Mouse (Mus musculus) retina, postnatal 7 days (tissue): ENCODE results near the gene Tgfbr2.

Experiments used
- DNase-seq: peaks from one replicate; pipeline ENCODE4 v3.0.0-alpha.2; 2012; ENCODE audit warnings: low read depth, low spot score

Gene Tgfbr2

DNA sequence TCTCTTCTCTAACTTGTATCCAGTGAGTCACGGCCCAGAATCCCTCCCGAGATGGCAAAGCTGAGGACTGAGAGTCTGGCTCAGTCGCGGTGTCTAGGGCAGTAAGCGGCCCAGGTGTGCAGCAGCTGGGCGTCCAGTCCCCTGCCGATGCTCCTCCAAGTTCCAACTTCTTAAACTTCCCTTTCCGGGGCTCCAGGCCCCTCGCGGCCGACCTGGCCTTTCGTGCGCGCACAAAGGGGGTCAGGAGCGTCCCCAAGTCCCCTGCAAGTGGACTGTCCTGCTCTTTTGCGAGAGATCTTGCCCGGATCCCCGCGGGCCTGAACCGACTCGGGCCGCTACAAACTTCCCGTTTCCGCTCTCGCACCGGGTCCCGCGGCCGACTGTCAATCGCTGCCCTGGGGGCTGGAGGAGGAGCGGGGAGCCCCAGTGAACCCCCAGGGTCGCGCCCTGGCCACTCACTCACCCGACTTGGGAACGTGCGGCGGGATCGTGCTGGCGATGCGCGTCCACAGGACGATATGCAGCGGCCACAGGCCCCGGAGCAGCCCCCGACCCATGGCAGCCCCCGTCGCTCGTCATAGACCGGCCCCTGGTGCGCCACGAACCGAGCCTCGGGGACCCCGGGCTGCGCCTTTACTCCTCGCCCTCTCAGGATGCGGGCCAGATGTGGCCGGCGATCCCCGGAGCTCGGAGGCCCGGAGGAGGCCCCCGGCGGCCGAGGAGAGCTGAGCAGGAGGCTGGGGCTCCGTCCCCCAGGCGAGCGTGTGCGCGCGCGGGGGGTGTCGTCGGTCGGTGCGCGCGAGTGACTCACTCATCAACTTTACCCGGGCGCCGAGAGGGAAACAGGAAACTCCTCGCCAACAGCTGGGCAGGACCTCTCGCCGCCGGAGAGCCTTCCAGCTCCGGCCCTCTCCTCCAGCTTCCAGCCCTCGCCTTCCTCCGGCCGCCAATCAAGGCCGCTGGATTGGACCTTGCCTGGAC is at the start of gene Tgfbr2:
Gene Tgfbr2, minus strand, starts transcription at position 880 of the 981 bp plus-strand sequence.
- no peak for DNase-seq

DNA sequence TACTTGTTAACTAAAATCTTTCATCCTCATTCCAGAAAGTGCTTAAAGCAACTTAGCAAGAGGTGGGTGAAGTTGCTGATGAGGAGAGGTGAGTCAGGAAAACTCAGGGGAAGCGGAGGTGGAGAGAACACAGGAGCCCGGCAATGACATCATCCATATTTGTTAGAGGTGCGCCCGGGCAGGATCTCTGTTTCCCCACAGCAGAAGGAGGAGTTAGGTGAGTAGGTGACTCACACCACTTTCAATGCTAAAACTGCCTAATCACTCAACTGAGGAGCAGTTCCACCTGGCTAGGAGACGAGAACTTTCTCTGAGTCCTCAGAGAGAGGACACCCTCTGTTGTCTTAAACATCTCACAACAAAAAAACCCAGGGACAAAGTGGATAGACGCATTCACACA is 48.2 kb upstream of the Tgfbr2 start:
- no peak for DNase-seq

GRCm38 (mm10) chr9:116222643-116223042 is 47.5 kb upstream of the Tgfbr2 start:
- DNase-seq: no peak

DNA sequence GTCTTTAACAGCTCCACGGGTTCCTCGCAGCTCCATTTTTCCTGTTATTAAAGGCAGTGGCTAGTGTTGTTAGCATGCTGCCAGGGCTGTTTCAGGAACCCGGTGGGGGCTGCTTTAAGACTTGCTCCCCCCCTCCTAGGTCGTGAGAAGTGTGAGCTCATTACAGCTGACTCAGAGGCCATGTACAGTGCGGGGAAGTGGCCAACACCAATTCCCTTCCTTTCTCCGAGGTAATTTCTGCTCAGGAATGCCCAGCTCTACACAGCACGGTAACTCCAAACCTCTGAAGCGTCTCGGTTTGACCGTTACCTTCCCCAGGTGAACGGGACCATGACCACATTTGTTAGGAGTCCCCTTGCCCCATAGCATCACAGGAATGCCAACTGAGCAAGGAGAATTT is 46.8 kb upstream of the Tgfbr2 start:
- DNase-seq: no peak

DNA sequence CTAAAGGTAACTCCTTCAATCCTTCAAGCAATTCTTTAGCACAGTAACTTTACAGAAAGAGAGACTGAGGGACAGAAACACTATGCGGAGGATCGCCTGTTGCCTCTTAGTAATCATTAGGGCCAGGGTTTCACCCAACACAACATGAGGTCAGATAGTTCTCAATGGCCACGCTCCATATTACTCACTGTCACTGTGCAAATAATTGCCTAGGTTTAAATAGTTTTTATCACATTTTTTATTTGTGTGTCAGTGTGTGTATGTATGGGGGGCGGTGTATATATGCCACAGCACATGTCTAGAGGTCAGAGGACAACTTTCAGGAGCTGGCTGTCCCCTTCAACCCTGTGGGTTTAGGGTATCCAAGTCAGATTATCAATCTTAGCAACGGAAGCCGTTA is 46.4 kb upstream of the Tgfbr2 start:
- no peak for DNase-seq

DNA sequence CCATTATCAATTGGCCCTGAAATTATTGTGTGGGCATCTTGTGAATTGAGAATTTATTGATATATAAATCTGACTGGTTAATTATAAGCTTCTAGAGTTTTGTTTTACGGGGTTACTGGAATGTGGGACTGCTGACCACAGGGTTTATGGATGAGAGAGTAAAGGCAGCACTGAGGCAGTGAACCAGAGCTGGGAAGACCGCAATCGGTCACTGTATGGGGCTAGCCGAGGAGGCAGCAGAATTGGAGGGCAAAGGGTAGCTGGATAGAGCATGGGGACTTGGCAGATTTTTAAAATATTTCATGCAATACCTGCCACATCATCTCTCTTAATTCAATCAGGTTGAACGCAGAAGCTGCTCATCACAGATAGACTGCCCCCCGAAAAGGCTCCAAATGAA is 45.5 kb upstream of the Tgfbr2 start:
- no peak for DNase-seq

DNA sequence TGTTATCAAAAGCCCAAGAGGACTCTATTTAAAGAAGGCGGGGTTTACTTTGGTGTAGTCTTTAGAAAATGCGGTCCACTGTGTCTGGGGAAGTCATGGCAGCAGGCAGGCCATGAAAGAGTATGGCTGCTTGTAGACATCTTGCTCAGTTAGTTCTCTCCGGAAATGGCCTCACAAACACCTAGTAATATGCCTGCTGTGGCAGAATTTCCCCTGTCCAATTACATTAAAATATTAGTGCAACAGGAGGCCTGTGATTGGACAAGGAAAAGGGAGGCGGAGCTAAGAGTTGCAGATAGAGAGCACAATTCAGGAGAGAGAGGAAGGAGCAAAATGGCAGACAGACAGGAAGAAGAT is 45.0 kb upstream of the Tgfbr2 start:
- no peak for DNase-seq

GRCm38 (mm10) chr9:116219234-116220158 is 44.3 kb upstream of the Tgfbr2 start:
- no peak for DNase-seq

DNA sequence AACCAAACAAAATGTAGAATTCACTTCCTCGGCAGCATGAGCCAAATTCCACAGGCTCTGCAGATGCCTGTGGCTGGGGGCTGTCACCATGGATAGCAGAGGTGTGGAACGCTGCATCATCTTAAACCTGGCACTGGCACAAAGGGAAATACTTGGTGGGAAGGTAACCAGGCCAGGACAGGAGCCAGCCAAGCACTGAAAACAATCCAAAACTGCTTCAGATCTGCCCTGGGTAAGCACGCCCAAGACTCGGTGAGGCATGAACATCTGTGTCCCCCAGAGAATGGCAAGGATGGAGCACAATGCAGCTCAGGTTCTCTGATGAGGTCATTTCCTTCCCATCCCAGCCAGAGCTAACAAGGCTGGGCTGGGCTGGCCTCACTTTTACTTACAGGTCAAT is 43.6 kb upstream of the Tgfbr2 start:
- DNase-seq: no peak

DNA sequence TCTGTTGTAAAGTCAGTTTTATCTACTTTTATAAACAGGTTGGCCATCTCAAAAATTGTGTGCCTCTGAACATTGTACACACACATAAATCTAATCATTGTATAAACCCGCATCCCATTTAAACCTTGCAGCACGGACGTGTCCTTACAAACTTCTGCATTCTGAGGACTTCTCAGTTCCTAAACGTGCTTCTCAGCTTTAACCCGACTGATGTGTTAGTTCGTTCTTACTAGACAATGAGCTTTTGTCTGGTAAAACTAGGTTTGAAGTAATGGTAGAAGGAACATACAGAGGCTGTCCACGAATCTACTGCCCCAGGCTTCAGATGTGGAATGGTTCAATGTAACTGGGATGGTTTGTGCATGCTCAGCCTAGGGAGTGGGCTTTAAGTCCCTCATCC is 41.9 kb upstream of the Tgfbr2 start:
- no peak for DNase-seq

DNA sequence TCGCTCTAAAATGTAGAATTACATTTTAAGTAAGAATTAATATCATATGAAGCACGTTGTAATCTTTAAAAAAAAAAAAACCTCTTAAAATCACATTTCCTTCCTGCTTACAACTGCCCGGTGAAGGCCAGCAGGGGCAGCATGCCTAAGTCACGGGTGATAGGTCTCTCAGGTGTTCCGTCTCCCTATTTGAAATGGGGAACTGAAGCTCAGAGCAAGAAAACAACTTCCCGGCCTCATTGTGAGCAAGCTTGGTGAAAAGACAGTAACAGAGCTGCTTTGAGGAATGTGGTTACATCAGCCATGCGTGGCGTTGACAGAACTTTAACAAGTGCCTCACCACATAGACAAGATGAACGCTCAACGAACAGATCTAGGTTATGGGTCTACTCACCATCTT is 41.5 kb upstream of the Tgfbr2 start:
- no peak for DNase-seq

DNA sequence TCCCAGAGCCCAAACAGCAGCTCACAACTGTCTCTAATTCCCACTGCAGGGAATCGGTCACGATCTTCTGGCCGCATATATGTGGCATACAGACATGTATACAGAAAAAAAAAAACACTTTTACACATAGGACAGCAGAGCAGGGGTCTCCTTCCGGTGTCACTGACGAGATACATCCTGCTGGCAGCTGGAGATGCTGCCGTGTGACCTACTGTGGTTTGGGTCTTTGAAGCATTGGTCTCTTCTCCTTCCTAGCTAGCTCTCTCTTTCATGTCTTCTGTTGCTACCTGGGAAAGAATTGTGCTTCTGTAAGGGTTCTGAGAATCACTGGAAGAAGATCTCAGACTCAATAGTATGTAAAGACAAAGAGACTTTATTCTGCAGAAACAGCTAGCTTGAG is 39.1 kb upstream of the Tgfbr2 start:
- no peak for DNase-seq

DNA sequence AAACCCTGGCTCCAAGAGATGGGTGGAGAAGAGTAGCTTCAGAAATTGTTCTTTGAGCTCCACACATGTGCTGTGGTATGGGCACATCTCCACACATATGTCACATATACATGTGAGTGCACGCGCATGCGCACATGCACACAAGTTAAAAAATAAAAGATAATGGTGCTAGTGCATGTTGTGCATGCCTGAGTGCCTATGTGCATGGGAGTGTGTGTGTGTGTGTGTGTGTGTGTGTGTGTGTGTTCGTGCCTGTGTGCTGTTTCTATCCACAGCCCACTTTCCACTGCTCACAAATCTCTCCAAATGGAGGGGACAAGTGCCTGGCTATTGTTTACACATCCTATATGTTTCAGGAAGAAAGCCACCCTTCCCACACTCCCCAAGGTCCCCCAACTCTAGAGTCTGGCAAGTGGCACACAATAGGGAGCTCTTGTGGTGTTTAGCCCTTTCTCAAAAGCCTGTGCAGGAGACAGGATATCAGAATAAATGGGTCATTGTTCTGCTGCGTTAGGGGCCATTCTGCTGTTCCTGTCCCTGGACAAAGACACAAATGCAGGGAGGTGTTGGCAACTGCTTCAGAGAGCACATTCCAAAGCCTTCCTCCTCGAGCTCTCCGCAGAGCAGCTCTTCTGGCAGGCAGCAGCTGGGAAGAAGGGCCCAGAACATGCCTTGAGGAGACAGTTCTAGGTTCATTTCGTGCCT is 37.9 kb upstream of the Tgfbr2 start:
- no peak for DNase-seq

DNA sequence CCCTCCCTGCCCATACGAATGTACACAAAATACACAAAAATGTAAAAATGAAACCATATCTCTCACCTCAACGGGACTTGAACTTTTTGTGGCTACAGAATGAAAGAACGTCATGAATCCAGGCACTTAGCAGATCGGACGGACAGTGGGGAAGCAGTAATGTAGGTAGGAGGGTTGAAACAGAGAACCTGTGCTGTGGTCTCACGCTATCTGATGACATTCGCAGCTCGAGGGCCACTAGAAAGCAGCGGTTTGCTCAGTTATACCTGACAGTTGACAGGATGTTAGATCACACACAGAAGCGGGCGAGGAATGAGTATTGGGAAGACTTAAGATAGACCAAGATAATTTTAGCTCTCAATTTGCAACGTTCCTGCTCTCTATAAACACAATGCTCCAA is 36.9 kb upstream of the Tgfbr2 start:
- no peak for DNase-seq

DNA sequence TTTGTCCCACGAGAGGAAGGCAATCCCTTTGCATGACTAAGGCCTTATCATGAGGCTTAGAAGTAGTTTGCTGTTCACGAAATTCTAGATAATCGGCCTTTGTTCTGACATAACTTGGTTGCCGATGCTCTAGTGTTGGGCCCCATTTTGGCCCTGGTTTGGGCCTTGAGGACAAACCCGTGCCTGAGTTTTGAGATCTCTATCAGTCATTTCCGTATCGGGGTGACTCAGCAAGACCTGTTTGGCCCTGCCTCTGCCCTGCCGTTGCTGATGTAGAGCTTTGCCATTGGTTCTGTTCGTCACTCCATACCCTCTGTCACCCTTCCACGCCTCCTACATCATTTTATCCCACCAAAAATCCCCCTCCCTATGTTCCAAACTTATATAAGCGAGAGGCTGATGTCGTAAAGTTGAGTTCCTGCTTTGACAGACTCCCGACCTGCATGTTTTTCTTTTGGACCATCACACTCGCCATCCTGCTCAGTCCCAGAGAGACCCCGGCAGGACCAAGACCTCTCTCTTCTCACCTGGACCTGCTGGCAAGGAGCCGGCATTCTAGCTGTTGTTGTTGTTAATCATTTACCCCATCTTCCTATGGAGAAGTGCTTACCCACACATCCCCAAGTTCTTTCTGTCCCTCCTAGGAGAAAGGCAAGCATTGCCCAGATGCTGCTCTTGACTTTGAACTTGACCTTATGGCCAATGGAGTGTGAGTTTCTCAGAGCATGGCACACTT is 33.2 kb upstream of the Tgfbr2 start:
- no peak for DNase-seq

DNA sequence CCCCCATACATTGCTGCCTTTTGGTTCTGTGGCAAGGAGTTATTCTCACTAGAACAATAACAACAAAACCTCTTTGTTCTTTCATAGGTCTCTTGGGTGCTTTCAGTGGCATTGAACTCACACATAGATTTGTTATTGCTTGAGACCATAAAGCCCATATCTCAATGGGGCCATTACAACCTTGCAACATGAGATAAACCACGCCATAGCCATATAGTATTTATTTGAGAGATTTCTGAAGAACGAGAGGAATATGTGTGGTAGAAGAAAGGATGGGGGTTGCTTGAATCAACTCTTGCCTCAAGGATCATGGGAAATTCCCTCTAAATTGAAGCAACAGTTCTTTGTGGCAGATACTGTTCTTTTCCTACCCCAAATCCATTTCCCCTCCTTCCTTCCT is 31.7 kb upstream of the Tgfbr2 start:
- DNase-seq: no peak

GRCm38 (mm10) chr9:116203675-116204074 is 28.5 kb upstream of the Tgfbr2 start:
- DNase-seq: no peak

DNA sequence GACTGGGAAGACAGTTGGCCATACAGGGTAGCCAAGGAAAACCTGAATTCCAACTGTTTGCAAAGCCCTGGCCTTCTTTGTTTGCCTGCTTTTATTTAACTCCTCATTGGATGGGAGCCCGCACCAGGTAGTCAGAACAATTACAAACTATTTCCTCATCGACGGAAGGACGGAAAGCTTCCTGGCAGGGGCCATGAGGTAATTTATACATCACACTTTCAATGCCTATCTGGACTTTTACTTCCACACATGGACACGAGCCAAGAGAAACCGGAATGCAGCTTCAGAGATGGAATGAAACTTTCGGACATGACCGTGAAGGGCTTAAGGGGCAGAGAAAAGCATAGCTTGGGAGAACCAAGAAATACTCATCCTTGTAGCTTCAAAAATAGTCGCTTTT is 24.0 kb upstream of the Tgfbr2 start:
- no peak for DNase-seq

- no peak for DNase-seq
Measured at GRCm38 (mm10) chr9:116198488-116198887, 23.3 kb upstream of the Tgfbr2 start.

DNA sequence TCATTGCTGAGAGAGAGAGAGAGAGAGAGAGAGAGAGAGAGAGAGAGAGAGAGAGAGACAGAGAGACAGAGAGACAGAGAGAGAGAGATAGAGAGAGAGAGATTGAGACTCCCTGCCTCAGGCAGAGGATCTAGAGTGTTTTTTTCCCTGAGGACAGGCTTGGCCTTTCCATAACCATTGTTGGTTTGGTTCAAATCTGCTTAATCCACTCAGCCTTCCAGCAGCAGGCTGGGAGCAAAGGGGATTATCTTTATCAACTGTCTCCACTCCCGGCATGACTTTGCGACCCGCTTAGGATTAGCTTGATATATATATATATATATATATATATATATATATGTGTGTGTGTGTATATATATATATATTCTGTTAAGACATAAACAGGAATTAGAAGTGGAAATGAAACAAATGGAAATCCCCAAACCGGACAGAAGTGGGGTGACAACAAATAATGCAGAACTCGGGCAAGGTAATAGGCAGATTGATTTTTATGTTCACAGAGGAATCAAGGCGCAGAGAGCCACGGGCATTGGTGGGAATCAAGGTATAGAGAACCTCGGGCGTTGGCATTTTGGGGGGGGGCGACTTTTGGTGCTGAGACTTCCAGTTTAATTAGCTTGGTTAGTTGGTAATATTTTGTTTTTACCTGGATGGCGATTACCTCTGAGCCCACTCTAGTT is 22.5 kb upstream of the Tgfbr2 start:
- DNase-seq: peak; percentile 20
